Mouse (Mus musculus) liver, embryonic 11.5 days (tissue): ENCODE data around the gene N4bp1. TPM values are rescaled to one million over a fixed set of nuclear protein-coding genes. Genes with fewer than 3 reads are reported as not detected.

Experiments used
- ATAC-seq: fragments of 200-750 bp; cut with Nextera tagmentation; replicated peaks from 2 replicates; pipeline ENCODE4 v1.8.0; 2017; ENCODE audit warnings: moderate number of reproducible peaks, mild to moderate bottlenecking, moderate TSS enrichment, moderate library complexity; ENCODE audit not compliant: low FRiP score
- DNase-seq: peaks from one replicate; pipeline ENCODE4 v3.0.0-alpha.2; 2017; ENCODE audit warnings: low spot score
- H3K27ac ChIP-seq: fragments of 300-500 bp; sonication (generic); 2 replicates; pipeline ENCODE4 v1.5.1; 2014; ENCODE audit warnings: mild to moderate bottlenecking, low read depth, low read length, control low read depth
- H3K27me3 ChIP-seq: fragments of 300-500 bp; sonication (generic); replicated peaks from 2 replicates; pipeline ENCODE4 v1.6.1; 2014; ENCODE audit warnings: low read length, mixed read lengths; ENCODE audit not compliant: control insufficient read depth, insufficient read depth
- H3K36me3 ChIP-seq: fragments of 300-500 bp; sonication (generic); 2 replicates; pipeline ENCODE4 v1.6.1; 2014; ENCODE audit warnings: mild to moderate bottlenecking, low read length, moderate library complexity, mixed read lengths; ENCODE audit not compliant: control insufficient read depth, insufficient read depth
- H3K4me1 ChIP-seq: fragments of 300-500 bp; sonication (generic); replicated peaks from 2 replicates; pipeline ENCODE4 v1.6.1; 2014; ENCODE audit warnings: low read length, mixed read lengths; ENCODE audit not compliant: control insufficient read depth, insufficient read depth
- H3K4me2 ChIP-seq: fragments of 300-500 bp; sonication (generic); 2 replicates; pipeline ENCODE4 v1.6.1; 2014; ENCODE audit warnings: mild to moderate bottlenecking, control low read depth, moderate library complexity
- H3K4me3 ChIP-seq: fragments of 300-500 bp; sonication (generic); 2 replicates; pipeline ENCODE4 v1.5.1; 2014; ENCODE audit warnings: low read depth, low read length, control low read depth
- H3K9ac ChIP-seq: fragments of 300-500 bp; sonication (generic); 2 replicates; pipeline ENCODE4 v1.6.1; 2014; ENCODE audit warnings: low read depth, low read length, control low read depth
- H3K9me3 ChIP-seq: fragments of 300-500 bp; sonication (generic); 2 replicates; pipeline ENCODE4 v1.6.1; 2016; ENCODE audit warnings: low read length, inconsistent platforms, mixed read lengths; ENCODE audit not compliant: control insufficient read depth
- WGBS: fragments of 180-500 bp; shearing (Covaris S2); extraction: QIAGEN DNeasy Blood & Tissue Kit; methylation state at CpG from one replicate; pipeline ENCODE4 v1.1.7; 2014; 5-methylcytosine and 5-hydroxymethylcytosine counted together
- polyA plus RNA-seq: library from polyadenylated mRNA; unstranded; fragments of >200 nt; fragmentation: Nextera tagmentation; extraction: Ambion mirVana; gene quantifications from 2 replicates; pipeline ENCODE4 v1.2.1, GENCODE M21; 2014

Gene N4bp1
- polyA plus RNA-seq, 1 experiment from 2014 or later = 7.8 TPM

GRCm38 (mm10) chr8:86891533-86891932 is 6.5 kb upstream of the N4bp1 start:
- DNase-seq (no peak), ATAC-seq (no peak)
- no peak overlapping the region for H3K9ac ChIP-seq
- H3K4me2 ChIP-seq = no peak overlapping the region
- no peaks in the 10 kb centered on the region; the same call in 1 of the 2 replicates for H3K27me3 ChIP-seq
- H3K4me3 ChIP-seq = no peak overlapping the region
- H3K27ac ChIP-seq = no peak overlapping the region
- H3K4me1 ChIP-seq = peaks cover 7% of the 10 kb centered on the region; the same call in 1 of the 2 replicates
- WGBS = 50% methylated on average over 1 of the region's 1 CpGs
- no peaks in the 10 kb centered on the region for H3K36me3 ChIP-seq
- no peaks in the 10 kb centered on the region for H3K9me3 ChIP-seq

DNA sequence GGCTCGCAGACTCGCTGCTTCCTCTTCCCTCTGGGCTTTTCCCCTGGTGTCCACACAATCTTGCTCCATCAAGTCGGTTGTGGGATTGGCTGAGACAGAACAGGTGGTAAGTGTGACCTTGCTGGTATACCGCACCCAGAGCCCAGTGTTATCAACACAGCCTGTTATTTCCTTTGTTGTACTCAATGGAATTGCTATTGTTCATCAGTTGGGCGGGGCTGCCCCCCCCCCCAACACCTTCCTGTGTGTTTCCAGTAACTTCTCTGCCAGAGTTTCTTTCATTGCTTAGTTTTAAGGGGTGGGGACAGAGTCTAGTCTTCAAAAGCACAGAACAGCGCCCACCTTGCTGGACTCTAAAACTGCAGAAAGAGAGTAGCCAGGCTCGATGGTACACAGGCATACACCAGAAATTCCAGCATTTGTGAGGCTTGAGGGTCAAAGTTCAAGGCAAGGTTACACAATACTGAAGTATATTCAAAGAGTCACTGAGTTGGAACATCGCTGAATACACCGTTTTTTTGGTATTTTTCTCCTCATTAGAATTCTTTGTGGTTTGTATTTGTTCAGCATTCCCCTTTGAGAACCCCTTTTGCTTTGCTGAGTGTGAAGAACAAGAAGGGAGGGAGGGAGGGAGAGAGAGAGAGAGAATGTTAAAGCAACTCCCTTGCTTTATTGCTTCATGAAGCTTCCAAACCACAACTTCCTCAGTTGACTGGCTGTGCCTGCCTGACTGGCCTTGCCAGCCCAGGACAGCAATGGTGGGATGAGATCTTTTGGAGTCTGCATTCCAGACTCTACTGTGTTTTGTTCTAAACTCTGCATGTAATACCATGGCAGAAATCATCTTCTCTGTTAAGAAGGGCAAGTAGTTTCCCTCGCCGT is 3.2 kb upstream of the N4bp1 start:
- H3K4me3 ChIP-seq = no peak overlapping the region
- H3K27me3 ChIP-seq = no peaks in the 10 kb centered on the region; the same call in 1 of the 2 replicates
- H3K27ac ChIP-seq = peak overlapping the region; percentile 35; the same call in 1 of the 2 replicates
- WGBS = 35% methylated on average over 11 of the region's 11 CpGs
- H3K4me1 ChIP-seq = peaks cover 14% of the 10 kb centered on the region
- H3K9ac ChIP-seq = no peak overlapping the region
- DNase-seq (no peak), ATAC-seq (no peak)
- no peaks in the 10 kb centered on the region for H3K9me3 ChIP-seq
- no peaks in the 10 kb centered on the region for H3K36me3 ChIP-seq
- no peak overlapping the region; the same call in 1 of the 2 replicates for H3K4me2 ChIP-seq

- 2% methylated on average over 16 of the region's 16 CpGs for WGBS
Observed at GRCm38 (mm10) chr8:86884067-86884466, 991 bp downstream of the N4bp1 start.

DNA sequence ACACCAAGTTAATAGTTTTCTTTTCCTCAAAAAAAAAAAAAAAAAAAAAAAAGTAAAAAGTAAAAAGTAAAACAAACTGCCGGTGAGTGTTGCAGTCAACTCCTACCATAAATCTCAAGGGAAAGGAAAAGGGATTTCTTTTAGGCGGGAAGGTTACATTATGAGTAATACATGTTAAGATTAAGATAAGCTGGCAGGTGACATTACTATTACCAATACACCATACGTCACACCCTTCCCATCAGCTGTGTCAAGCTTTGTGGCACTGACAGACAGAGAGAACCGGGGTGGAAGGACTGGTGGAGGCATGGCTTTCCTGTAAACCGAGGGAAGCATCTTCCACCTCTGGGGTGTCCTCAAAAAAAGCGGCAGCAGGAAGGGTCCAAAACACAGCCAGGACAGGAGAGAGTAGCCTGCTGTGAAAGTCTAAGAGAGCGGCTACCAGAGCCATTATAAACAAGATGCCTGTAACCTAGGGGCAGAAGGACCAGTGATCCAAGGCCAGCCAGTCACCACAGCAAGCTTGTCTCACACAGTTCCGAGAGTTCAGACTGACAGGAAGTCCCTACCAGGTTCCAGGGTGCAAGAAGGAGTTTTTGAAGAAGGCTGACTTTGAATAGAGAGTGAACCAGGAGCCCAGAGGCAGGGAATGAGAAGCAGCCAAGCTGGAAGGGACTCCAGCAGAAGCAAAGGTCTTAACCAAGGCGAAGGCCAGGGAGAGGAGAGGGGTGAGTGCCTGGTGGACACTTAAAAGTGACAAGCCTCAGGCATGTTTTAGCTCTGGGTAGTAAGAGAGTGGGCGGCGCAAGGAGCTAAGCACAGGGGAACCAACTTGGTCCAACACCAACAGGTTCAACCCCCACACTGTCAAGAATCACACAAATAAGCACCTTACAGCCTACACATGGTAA is 2.2 kb downstream of the N4bp1 start:
- Histone ChIP-seq H3K27ac (no peak overlapping the region), H3K36me3 (no peaks in the 10 kb centered on the region), H3K4me1 (peaks cover 31% of the 10 kb centered on the region), H3K9ac (peak overlapping the region; percentile 27), H3K4me2 (peak overlapping the region; percentile 95), H3K4me3 (0 out of 2 replicates have a peak overlapping the region, but pooled peaks have one; percentile 11), H3K27me3 (no peaks in the 10 kb centered on the region), H3K9me3 (no peaks in the 10 kb centered on the region)
- no peak for ATAC-seq
- no peak for DNase-seq
- WGBS = 69% methylated on average over 11 of the region's 11 CpGs

More at GRCm38 (mm10) chr8:86884067-86884466, 991 bp downstream of the N4bp1 start:
- no peaks in the 10 kb centered on the region for H3K9me3 ChIP-seq
- H3K4me2 ChIP-seq = peak overlapping the region; percentile 95
- no peaks in the 10 kb centered on the region for H3K27me3 ChIP-seq
- H3K4me1 ChIP-seq = peaks cover 37% of the 10 kb centered on the region
- no peak for DNase-seq
- H3K9ac ChIP-seq = peak overlapping the region; percentile 77
- peak overlapping the region; percentile 79 for H3K4me3 ChIP-seq
- peak overlapping the region; percentile 72; the same call in 1 of the 2 replicates for H3K27ac ChIP-seq
- H3K36me3 ChIP-seq = no peaks in the 10 kb centered on the region
- no peak for ATAC-seq

DNA sequence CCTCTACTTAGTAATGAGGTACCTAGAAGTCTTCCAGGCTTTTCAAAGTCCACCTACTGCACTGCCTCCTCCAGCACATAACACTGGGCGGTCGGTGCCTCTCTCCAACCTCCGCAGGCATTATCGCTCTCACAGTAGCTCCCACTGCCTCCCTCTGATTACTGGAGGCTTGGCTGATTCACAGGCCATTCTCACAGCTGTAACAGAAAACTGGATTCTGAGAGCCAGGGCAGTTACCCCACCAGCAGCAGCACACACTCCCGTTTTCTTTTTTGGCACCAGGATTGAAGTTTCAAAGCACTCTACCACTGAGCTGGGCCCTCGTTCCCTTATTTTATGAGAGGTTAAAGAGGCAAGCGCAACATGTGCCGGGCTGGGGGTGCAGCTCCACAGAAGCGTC is 3.1 kb downstream of the N4bp1 start:
- H3K4me1 ChIP-seq = peaks cover 30% of the 10 kb centered on the region
- peak overlapping the region; percentile 32; the same call in 1 of the 2 replicates for H3K4me2 ChIP-seq
- no peak overlapping the region for H3K4me3 ChIP-seq
- DNase-seq = no peak
- no peaks in the 10 kb centered on the region for H3K27me3 ChIP-seq
- H3K9ac ChIP-seq = no peak overlapping the region
- H3K27ac ChIP-seq = no peak overlapping the region
- 66% methylated on average over 9 of the region's 9 CpGs for WGBS
- 0 out of 2 replicates have a peak, but pooled peaks have one; percentile 34 for ATAC-seq
- no peaks in the 10 kb centered on the region for H3K36me3 ChIP-seq
- H3K9me3 ChIP-seq = no peaks in the 10 kb centered on the region

DNA sequence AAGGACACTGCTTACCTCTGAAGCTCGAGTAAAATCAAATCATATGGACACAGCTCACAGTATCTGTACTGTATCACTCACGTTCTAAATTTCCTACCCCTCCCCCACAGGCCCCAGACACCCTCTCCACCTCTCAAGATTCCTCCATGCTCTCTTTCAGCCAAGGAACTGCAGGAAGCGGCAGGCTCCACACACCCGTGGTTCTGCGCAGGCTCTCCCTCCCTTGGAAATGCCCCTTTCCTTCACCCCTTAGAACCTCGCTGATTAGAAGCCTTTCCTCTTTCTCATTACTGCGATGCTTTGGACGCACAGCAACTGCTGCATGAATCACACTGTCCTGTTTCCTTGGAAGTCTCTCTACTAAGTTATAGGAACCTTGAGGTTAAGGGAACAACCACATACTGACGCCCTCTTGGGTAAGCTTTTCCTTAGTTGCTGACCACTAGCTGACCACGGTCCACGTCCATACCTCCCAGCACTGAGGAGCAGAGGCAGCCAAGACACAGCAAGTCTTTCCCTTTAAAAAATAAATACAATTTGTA is 3.9 kb downstream of the N4bp1 start:
- Histone ChIP-seq H3K9ac (no peak overlapping the region), H3K4me3 (no peak overlapping the region), H3K27ac (no peak overlapping the region), H3K4me1 (peaks cover 31% of the 10 kb centered on the region), H3K4me2 (0 out of 2 replicates have a peak overlapping the region, but pooled peaks have one; percentile 13), H3K9me3 (no peaks in the 10 kb centered on the region), H3K36me3 (no peaks in the 10 kb centered on the region), H3K27me3 (no peaks in the 10 kb centered on the region)
- ATAC-seq (no peak), DNase-seq (no peak)
- WGBS = 58% methylated on average over 11 of the region's 11 CpGs

DNA sequence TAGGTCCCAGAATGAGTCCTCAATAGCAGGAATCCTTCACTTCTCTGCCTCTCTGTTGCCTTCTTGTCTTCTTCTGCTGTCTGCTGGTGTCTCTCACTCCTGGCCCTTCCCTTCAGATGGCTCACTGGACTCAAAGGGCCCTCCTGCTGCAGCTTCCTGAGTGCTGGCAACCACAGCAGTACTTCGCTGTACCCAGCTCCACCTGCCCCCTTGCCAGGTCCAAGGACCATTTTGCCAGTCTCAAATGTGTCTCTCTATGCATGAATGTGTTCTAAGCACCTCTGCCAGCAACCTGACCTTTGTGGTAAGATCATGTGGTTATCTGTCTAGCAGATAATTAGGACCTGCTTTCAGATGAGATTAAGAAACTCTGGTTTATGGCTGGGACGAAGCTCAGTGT is 8.2 kb downstream of the N4bp1 start:
- 82% methylated on average over 2 of the region's 2 CpGs for WGBS
- Histone ChIP-seq H3K9ac (no peak overlapping the region), H3K9me3 (no peaks in the 10 kb centered on the region), H3K27ac (no peak overlapping the region), H3K4me1 (peaks cover 36% of the 10 kb centered on the region), H3K4me2 (no peak overlapping the region), H3K27me3 (no peaks in the 10 kb centered on the region), H3K36me3 (0 out of 2 replicates have a peak, but pooled peaks cover 2% of the 10 kb centered on the region), H3K4me3 (no peak overlapping the region)
- DNase-seq (no peak), ATAC-seq (no peak)

- H3K4me1 ChIP-seq = peaks cover 28% of the 10 kb centered on the region
- no peaks in the 10 kb centered on the region for H3K27me3 ChIP-seq
- no peak overlapping the region for H3K9ac ChIP-seq
- no peaks in the 10 kb centered on the region for H3K9me3 ChIP-seq
- DNase-seq (no peak), ATAC-seq (peak; percentile 87)
- no peak overlapping the region for H3K4me3 ChIP-seq
- WGBS = 42% methylated on average over 2 of the region's 2 CpGs
- peaks cover 4% of the 10 kb centered on the region; the same call in 1 of the 2 replicates for H3K36me3 ChIP-seq
- H3K4me2 ChIP-seq = no peak overlapping the region
- H3K27ac ChIP-seq = 0 out of 2 replicates have a peak overlapping the region, but pooled peaks have one; percentile 1
Observed at GRCm38 (mm10) chr8:86874055-86874454, 11.0 kb downstream of the N4bp1 start.
